Mouse (Mus musculus) liver, embryonic 14.5 days (tissue): Measurements from ENCODE around the gene Hmgcl. TPM values are rescaled to one million over a fixed set of nuclear protein-coding genes. Genes with fewer than 3 reads are reported as not detected.

Experiments
- ATAC-seq: fragments of 200-750 bp; cut with Nextera tagmentation; 2 replicates; pipeline ENCODE4 v1.8.0; 2017; ENCODE audit warnings: moderate number of reproducible peaks, mild to moderate bottlenecking, moderate library complexity; ENCODE audit not compliant: insufficient read depth
- DNase-seq, 3 experiments: peaks; one replicate each; pipeline ENCODE4 v3.0.0-alpha.2; 2012 to 2013; ENCODE audit warnings: low read depth in 3 of 3, low spot score in 3 of 3
- H3K27ac ChIP-seq: fragments of 300-500 bp; sonication (generic); 2 replicates; pipeline ENCODE4 v1.5.1; 2014; ENCODE audit warnings: moderate library complexity, mild to moderate bottlenecking, control low read depth, inconsistent platforms
- H3K27me3 ChIP-seq: fragments of 300-500 bp; sonication (generic); 2 replicates; pipeline ENCODE4 v1.6.1; 2014; ENCODE audit warnings: mild to moderate bottlenecking, low read length, moderate library complexity; ENCODE audit not compliant: control insufficient read depth, insufficient read depth
- H3K36me3 ChIP-seq: fragments of 300-500 bp; sonication (generic); replicated peaks from 2 replicates; pipeline ENCODE4 v1.6.1; 2014; ENCODE audit warnings: low read depth; ENCODE audit not compliant: control insufficient read depth, insufficient read depth
- H3K4me1 ChIP-seq, 2 experiments: fragments of 200-500 bp in 1 of 2; fragments of 300-500 bp in 1 of 2; sonication (generic) in 1 of 2; replicated peaks; 2 replicates each; pipeline ENCODE4 v1.6.1; 2012 to 2014; ENCODE audit warnings: antibody characterized with exemption in 1 of 2, inconsistent platforms in 1 of 2, low read length in 1 of 2; ENCODE audit not compliant: control insufficient read depth in 2 of 2, insufficient read depth in 2 of 2
- H3K4me2 ChIP-seq: fragments of 300-500 bp; sonication (generic); 2 replicates; pipeline ENCODE4 v1.6.1; 2014; ENCODE audit warnings: low read depth, mild to moderate bottlenecking, control low read depth, moderate library complexity
- H3K4me3 ChIP-seq, 2 experiments: fragments of 200-500 bp in 1 of 2; fragments of 300-500 bp in 1 of 2; sonication (generic) in 1 of 2; 2 replicates each; pipeline ENCODE4 v1.5.1; 2012 to 2014; ENCODE audit warnings: low read depth in 2 of 2, low read length in 2 of 2, mild to moderate bottlenecking in 2 of 2, control low read depth in 1 of 2, inconsistent platforms in 1 of 2, moderate library complexity in 1 of 2; ENCODE audit not compliant: insufficient read depth in 1 of 2
- H3K9ac ChIP-seq: fragments of 300-500 bp; sonication (generic); replicated peaks from 2 replicates; pipeline ENCODE4 v1.6.1; 2014; ENCODE audit warnings: mild to moderate bottlenecking, control low read depth, moderate library complexity
- H3K9me3 ChIP-seq: fragments of 300-500 bp; sonication (generic); 2 replicates; pipeline ENCODE4 v1.6.1; 2016; ENCODE audit warnings: low read length, mixed read lengths; ENCODE audit not compliant: control insufficient read depth
- CTCF ChIP-seq: IDR thresholded peaks from 2 replicates; pipeline ENCODE4 v1.5.1; 2016; ENCODE audit warnings: antibody characterized with exemption, low read depth, control low read depth
- EP300 ChIP-seq: IDR thresholded peaks from 2 replicates; pipeline ENCODE4 v1.6.1; 2016; ENCODE audit warnings: antibody characterized with exemption, low read depth
- WGBS: fragments of 180-500 bp; shearing (Covaris S2); extraction: QIAGEN DNeasy Blood & Tissue Kit; methylation state at CpG from one replicate; pipeline ENCODE4 v1.1.7; 2014; ENCODE audit not compliant: insufficient replicate concordance; 5-methylcytosine and 5-hydroxymethylcytosine counted together
- polyA plus RNA-seq, 2 experiments: library from polyadenylated mRNA; depleted of rRNA in 1 of 2; stranded (reverse) in 1 of 2; unstranded in 1 of 2; fragments of >200 nt; fragmentation: Nextera tagmentation in 1 of 2; extraction: Ambion mirVana in 1 of 2; gene quantifications; 2 replicates each; pipeline versions ENCODE4 v1.2.1 to v1.2.3; 2012 to 2014

The Hmgcl gene
- polyA plus RNA-seq, 2 experiments = 43.4 to 71.9 TPM

- H3K9ac ChIP-seq = no peak overlapping the region
- ATAC-seq (no peak), DNase-seq (no peak)
- no peak overlapping the region for H3K4me3 ChIP-seq
- H3K27ac ChIP-seq = no peak overlapping the region
- 44% methylated on average over 6 of the region's 6 CpGs for WGBS
- H3K27me3 ChIP-seq = no peaks in the 10 kb centered on the region
- H3K9me3 ChIP-seq = no peaks in the 10 kb centered on the region
- no peak overlapping the region for H3K4me2 ChIP-seq
- TF ChIP-seq EP300 (no peak), CTCF (no peak)
- H3K4me1 ChIP-seq = peaks cover 4 to 19% of the 10 kb centered on the region in 2 experiments
- H3K36me3 ChIP-seq = peaks cover 2% of the 10 kb centered on the region; the same call in 1 of the 2 replicates
Observed at GRCm38 (mm10) chr4:135942193-135942592, 4.1 kb upstream of the Hmgcl start.

DNA sequence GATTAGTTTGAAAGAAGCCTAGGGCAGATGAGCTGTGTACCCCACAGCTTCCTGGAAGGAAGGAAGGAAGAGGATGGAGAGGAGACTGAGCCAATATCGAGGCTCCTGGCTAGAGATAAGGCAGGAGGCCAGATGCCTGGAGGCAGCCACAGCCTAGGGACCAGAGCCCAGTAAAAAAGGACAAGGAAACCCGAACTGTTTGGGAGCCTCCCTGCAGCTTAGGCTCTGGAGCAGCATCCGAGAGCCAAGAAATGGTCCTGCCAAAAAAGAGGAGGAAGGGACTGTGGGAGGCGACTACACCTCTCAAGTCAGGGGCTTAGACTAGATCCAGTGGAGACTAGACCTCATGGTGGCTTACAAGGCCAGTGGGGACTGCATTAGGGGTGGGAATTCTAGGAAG is 2.9 kb upstream of the Hmgcl start:
- DNase-seq (no peak), ATAC-seq (no peak)
- H3K4me2 ChIP-seq = no peak overlapping the region
- 0 out of 2 replicates have a peak, but pooled peaks cover 2% of the 10 kb centered on the region for H3K36me3 ChIP-seq
- H3K9ac ChIP-seq = no peak overlapping the region
- H3K4me3 ChIP-seq = no peak overlapping the region
- no peak for TF ChIP-seq EP300
- no peak for TF ChIP-seq CTCF
- H3K9me3 ChIP-seq = no peaks in the 10 kb centered on the region
- 50% methylated on average over 4 of the region's 4 CpGs for WGBS
- H3K4me1 ChIP-seq = peaks cover 6 to 22% of the 10 kb centered on the region in 2 experiments
- H3K27ac ChIP-seq = no peak overlapping the region
- H3K27me3 ChIP-seq = no peaks in the 10 kb centered on the region

GRCm38 (mm10) chr4:135945706-135946105 is 542 bp upstream of the Hmgcl start:
- peak overlapping the region; percentile 24; the same call in 1 of the 2 replicates for H3K27ac ChIP-seq
- no peak for DNase-seq
- peak overlapping the region; percentile 88 to 97; a peak in 3 of 4 replicates for H3K4me3 ChIP-seq
- H3K4me2 ChIP-seq = peak overlapping the region; percentile 82
- no peaks in the 10 kb centered on the region for H3K9me3 ChIP-seq
- TF ChIP-seq CTCF (no peak), EP300 (no peak)
- H3K4me1 ChIP-seq = peaks cover 6 to 14% of the 10 kb centered on the region in 2 experiments
- no peak for ATAC-seq
- 61% methylated on average over 10 of the region's 10 CpGs for WGBS
- no peaks in the 10 kb centered on the region for H3K36me3 ChIP-seq
- H3K9ac ChIP-seq = peak overlapping the region; percentile 24
- H3K27me3 ChIP-seq = no peaks in the 10 kb centered on the region

DNA sequence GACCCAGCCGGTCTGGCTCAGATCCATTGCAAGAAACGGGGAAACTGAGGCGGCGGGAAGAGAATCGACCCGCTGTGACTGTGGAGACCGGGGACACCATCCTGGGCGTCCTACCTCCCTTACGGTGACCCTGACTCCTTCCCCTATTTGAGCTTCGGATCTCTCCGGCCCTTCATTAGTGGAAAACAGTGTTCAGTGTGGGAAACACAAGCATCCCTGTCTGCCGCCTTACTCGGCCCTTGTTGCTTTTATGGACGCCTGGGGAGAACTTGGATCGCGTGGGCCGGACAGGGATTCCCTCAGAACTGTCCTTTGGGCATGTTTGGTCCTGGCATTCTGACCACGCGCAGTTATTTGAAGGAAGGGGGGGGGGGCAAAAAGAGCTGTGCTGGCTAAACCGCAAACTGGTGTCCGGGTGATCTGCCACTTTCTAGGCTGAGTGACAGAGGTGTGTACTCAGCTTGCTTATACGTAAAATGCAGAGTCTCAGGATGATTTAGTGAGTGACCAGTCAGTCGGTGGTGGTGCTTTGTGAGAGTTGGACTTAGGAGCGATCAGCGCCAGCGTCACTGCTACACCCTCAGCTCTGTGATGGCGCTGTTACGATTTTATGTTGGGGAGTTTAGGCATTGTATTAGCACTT is 532 bp downstream of the Hmgcl start:
- Histone ChIP-seq H3K4me2 (peak overlapping the region; percentile 82), H3K9me3 (0 out of 2 replicates have a peak, but pooled peaks cover 2% of the 10 kb centered on the region), H3K9ac (peak overlapping the region; percentile 96), H3K36me3 (peaks cover 4% of the 10 kb centered on the region; the same call in 1 of the 2 replicates), H3K27ac (peak overlapping the region; percentile 10), H3K27me3 (no peaks in the 10 kb centered on the region), H3K4me1 (peaks cover 6 to 14% of the 10 kb centered on the region in 2 experiments), H3K4me3 (peak overlapping the region; percentile 88 to 97)
- WGBS = under 1% methylated on average over 28 of the region's 28 CpGs
- no peak for DNase-seq
- TF ChIP-seq CTCF (peak; percentile 16; the same call in 1 of the 2 replicates), EP300 (no peak)
- peak; percentile 51 for ATAC-seq

DNA sequence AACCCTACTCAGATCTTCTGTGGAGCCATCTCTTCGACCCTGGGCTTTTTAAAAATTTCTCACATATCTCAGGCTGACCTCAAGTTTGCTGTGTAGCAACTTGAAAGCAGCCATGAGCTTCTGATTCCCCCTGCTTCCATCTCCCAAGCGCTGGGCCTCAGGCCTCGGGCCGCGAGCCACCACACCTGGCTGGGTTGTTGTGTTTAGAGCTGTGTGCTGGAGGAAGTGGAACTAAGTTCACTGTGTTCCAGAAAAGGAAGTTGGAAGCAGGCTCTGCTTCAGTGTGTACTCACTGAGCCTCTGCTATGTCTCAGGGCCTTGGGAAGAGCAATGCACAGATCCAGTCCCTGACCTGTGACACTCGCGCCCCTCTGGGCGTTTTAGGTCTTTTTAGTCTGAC is 1.9 kb downstream of the Hmgcl start:
- peaks cover 15% of the 10 kb centered on the region; the same call in 1 of the 2 replicates for H3K36me3 ChIP-seq
- no peaks in the 10 kb centered on the region for H3K27me3 ChIP-seq
- ATAC-seq (no peak), DNase-seq (no peak)
- no peak overlapping the region; the same call in none of the 2 replicates for H3K4me2 ChIP-seq
- H3K9ac ChIP-seq = no peak overlapping the region
- H3K4me1 ChIP-seq = peaks cover 6 to 14% of the 10 kb centered on the region in 2 experiments
- TF ChIP-seq CTCF (no peak), EP300 (no peak)
- 0 out of 2 replicates have a peak, but pooled peaks cover 2% of the 10 kb centered on the region for H3K9me3 ChIP-seq
- H3K27ac ChIP-seq = no peak overlapping the region
- H3K4me3 ChIP-seq = no peak overlapping the region
- 80% methylated on average over 8 of the region's 8 CpGs for WGBS
